Mouse (Mus musculus): ENCODE measurements around the gene Gse1.

The Gse1 gene

DNA sequence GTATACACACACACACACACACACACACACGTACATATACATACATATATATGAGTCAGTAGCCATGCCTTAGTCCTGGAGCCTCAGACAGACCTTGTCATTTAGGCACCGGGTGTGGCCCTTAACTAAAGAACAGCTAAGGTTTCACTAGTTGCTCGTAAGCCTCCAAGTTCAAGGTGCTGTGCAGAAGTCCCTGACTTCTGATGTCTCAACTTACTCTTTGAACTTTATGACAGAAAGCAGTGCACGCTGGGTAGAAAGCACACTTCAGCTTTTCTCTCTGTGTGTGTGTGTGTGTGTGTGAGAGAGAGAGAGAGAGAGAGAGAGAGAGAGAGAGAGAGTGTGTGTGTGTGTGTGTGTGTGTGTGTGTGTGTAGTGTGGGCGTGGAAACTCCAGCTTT is 315.9 kb downstream of the Gse1 start:
- no peak for DNase-seq

DNA sequence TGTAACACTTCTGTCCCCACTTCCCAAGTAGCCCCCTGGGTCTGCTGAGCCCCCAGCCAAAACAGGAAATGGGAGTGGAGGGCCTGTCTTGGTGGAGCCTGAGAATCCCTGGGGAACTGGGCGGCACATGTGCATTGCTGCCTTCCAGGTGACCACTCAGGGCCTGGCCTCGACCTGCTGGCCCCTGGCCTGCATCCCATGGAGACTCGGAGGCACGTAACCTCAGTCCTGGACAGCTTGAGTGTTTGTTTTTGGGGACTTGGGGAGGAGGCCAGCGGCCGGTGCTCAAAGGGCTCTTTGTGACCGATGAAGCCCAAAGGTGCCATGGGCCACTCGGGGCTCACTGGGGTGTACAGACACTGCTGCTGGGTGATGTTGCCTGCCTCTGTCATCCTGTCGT is 319.3 kb downstream of the Gse1 start:
- DNase-seq: no peak

DNA sequence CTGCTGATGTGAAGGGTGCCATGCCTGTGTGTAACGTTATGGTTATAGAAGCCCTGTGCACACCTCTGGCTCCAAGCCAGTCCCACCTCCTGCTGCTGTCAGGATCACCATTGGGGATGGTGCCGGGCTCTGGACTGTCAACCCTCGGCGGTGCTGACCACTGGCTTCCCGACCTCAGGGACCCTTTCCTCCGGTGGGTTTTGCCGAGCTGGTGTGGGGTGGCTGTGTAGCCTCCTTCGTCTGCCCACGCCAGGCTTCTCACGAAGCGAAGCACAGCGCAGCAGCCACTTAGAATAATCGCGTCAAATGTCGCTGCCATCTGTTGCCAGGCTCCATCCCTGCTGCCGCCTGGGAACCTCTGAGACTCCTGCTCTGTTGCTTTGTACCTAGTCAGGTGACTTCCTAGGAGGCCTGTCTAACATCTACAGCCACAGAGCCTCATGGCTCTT is 320.1 kb downstream of the Gse1 start:
- no peak for DNase-seq

DNA sequence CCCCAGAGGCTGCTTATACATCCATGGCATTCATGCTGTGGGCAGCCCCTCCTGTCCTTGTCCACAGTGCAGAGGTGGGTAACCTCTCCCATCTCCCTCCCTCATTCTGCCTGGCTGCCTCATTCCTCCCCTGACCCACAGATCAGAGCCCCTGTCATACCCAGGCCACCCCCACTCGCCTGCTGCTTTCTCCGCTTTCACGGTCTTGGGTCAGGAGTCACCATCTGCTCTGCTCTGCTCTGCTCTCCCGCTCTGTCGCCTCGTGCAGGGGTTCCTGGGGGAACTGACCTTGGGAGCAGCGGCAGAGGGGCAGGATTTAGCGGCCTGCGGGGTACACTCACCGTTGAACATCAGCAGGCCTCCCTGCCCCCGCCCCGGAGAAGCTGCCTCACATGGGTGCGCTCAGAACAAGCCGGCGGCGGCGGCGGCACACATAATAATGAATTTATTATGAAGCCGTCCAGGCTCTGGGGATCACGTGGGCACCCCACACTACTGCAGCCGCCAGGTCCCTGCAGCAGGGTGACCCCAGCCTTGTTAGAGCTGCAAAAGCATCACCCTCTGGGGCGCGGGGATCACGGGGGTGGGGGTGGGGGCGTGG is 321.2 kb downstream of the Gse1 start:
- DNase-seq: no peak

DNA sequence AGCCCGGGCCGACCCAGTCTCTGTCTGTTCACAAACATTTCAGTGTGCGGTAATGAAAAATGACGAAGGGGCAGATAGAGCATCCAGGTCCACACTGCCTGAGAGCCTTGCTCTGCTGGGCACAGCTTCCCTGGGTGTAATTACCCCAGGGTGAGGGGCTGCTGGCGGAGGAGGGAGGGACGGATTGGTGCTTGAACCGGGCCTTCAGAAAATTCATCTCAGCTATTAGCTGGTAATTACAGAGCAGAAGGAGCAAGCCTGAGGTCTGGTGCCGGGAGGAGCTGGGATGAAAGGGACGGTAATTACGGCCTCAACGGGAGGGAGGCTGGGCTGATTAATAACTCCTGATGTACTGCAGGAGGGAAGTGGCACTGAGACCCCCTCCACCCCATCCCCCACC is 321.7 kb downstream of the Gse1 start:
- no peak for DNase-seq

DNA sequence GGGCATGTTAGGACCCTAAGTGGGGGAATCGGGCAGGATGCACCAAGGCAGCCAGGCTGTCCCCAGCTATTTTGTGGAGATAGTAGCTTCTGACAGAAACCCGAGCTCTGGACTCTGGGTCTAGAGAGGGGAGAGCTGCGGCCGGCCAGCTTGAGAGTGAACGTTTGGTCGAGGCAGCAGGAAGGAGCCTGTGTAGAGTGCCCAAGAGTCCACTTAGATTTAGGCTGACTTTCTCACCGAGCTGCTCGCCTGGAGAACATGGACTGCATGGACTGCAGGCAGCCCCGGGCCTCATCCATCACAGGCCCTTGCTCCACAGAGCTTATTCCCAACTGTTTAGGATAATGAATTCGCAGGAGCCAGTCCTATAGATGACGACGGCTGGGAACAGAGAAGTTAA is 322.2 kb downstream of the Gse1 start:
- DNase-seq: no peak

DNA sequence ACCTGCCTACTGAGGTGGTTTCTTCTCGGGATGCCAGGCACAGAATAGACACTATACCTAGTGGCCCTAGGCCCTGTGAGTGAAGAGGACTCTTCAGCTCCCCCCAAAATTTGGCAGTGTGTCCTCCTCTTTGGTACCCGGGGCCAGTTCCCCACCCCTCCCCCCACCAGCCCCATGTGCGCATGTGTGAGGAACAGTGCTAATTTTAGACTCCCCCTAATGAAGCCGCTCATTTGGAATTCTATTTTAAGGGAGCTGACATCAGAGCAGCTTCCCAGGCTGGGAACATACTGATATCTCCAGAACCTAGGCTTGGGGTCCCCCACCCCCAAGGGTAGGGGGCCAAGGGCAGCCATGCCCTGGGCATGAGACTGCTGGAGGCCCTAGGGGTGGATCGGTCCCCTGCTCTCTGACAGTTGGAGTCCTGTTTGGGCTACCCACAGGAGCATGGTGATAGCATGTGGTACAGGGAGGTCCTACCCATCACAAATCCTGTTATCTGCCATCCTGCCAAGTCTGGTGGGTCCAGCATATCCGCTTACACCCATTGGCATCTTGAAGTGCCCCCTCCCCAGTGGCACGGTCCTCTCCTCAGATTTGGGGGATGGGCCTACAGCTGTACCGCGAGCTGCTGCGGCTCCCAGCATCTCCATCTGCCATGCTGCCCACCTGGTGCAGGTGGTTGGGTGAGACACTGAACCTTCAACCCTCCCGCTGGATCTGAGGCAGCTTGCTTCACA is 322.9 kb downstream of the Gse1 start:
- no peak for DNase-seq

DNA sequence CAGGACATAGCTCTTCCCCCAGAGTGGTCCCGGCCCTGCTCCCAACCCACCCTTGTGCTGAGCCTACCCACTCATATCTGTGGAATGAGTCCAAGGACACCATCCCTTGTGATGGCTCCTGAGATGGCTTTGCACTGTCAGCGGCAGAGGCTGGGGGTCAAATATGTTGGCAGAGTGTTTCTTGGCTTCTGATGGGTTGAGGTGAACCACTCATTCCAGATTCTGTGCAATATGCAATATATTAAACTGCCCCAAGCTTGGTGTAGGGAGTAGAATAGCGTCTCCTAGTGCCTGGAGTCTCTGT is 323.4 kb downstream of the Gse1 start:
- no peak for DNase-seq

DNA sequence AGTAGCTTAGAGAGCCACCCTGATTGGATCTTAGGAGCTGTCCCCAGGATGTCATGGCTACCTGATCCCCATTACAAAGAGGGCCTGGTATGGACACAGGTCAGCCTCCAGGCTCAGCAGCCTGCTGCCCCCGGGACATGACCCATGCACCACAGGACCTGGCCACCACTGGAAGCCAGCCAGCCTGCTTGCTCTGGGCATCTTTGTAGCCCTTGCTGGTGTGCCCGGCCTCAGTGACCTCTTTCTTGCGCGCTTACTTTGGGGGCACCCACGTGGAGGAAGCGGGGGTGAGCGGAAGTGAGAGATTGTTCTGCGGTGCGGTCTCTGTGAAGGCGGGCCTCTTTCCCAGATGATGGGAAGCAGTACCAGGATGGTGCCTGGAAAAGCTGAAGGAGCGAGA is 324.3 kb downstream of the Gse1 start:
- no peak for DNase-seq

DNA sequence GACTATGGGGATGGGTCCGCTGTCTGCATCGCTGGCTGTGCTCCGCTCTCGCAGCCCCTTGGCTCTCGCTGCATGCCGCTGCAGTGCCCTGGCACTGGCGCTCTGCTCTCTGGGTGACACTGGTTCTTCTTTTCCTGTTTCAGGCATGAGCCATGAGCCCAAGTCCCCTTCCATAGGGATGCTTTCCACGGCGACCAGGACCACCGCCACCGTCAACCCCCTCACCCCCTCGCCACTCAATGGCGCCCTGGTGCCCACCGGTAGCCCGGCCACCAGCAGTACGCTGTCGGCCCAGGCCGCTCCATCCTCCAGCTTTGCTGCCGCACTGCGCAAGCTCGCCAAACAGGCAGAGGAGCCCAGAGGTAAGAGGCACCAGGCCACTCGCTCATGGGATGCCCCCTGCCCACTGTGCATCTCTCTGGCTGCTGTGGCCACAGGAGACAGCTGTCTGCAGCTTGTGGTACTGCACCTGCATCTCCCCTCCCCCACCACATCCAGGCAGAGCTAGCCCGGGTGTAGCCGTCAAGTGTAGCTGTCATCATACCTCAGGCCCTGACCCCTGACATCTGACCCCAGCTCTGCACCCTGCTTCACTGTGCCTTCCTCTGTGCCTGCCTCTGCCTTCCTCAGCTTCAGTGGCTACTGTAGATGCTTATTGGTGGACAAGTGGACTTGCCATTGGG is 325.3 kb downstream of the Gse1 start:
- DNase-seq: no peak

DNA sequence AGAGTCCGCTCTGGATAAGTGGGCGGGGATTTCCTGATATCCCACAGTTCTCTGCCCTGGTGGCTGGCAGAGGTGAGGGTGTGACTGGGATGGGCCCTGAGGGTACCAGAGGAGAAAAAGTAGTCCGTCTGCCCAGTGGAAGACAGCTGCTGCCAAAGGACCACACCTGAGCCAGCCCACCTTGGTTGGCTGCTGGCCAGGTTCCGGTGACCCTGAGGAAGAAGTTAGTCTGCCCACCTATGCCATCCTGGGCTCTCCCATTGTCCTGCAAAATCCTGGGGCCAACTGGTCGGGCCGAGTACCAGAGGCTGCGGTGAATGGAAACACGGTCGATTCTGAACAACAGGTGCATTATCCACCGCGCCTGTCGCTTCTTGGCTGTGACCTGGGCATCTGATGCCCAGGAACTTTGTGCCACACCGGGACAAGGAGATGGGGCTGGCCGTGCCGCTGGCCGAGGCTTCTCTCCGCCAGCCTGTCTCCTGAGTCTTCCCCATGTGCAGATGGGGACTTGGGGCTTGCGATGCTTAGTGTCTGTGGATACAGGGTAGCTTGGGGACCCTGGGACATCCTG is 326.3 kb downstream of the Gse1 start:
- no peak for DNase-seq

DNA sequence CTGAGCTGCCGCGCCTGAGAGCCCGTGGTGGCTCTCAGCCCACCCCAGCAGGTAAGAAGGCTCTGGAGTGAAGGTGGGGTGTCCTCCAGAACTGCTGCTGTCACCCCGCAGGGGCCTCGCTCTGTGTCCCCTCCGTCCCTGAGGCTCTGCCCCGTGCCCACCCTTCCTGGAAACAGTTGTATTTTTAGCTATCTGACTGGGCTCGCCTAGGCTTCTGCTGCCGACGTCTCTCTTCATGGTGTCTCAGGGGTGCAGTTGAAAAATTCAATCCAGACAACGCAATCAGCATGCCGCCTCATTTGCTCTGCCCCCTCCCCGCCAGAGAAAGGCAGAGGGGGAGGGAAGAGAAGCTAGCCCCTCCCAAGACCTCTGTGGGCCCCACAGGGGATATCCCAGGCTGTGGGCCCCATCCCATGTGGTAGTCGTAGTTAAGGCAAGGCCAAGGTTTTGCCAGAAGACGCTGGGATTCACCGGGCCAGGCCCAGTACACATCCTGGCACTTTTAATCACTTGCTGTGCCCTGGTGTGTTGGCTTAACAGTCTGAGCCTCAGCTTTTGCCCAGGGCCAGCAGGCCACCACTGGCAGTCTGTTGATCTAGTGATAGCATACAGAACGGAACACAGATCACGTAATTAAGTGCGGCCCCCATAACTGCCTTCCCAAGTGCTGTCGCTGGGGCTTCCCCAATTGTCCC is 328.1 kb downstream of the Gse1 start:
- no peak for DNase-seq

DNA sequence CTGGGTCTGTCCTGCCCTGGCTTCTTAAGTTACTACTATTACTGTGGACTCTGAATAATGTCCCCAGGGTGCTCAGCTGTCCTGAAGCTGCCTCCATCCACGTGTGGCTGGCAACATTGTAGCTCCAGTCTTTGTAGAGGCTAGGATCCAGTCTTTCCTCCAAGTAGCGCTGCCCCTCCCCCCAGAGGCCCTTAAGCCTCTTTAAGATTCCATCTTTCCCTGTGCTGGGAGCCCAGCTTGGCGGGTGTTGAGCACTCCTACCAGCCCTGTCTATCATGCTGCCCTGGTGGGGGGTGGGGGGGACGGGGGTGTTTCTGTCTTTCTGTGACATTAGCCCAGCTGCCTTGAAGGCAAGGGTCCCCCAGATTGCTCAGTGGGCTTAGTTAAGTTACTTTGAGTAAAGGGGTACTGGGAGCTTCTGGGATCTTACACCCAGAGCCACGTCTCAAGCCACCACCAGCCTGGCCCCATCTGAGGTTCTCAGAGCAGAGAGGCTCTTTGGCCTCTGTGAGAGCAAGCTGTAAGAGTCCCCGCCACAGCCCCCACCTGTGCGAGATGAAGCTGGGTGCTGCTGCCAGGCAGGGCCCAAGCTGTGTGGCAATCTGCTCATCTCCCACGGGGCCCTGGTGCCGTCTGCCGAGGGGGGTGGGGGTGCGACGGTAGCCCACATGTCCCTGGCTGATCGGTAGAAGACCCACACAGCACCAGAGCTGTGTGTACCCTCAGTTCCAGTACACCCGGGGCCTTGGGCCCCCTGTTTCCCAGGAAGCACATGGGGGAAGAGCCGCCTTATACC is 329.1 kb downstream of the Gse1 start:
- DNase-seq: peak; percentile 60

DNA sequence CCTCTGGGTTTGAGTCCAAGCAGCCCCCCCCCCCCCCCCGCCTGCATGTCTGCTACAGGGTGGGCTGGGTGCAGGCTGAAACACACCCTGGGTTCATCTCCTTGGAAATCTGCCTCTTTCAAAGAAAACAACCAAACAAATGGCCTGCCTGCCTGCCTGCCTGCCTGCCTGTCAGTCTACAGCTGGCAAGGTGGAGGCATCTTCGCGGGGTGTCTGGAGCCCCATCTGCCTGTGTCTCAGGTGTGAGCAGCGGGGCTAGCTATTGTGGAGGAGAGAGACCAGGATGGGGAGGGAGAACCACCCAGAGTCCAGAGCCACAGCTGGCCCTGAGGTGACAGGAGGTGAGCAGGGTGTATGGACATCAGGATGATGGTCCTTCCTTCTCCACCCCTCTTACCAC is 329.9 kb downstream of the Gse1 start:
- no peak for DNase-seq

DNA sequence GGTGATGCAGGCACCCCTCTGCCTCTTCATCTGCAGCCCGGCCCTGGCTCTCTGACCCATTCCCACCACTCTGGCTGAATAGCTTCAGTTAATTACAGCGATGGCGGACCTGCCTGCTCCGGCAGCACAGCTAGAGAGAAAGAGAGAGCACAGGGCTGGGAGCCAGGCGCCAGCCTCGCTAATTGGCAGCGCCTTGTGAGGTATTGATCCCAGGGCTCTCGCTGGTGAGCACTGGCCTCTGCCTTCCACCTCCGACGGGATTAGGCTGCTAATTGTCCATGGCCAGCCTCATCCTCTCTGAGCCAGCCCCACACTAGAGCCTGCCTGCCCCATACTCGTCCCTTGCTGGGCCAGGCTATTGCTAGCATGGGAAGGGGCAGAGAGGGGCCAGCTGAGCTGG is 331.4 kb downstream of the Gse1 start:
- no peak for DNase-seq

DNA sequence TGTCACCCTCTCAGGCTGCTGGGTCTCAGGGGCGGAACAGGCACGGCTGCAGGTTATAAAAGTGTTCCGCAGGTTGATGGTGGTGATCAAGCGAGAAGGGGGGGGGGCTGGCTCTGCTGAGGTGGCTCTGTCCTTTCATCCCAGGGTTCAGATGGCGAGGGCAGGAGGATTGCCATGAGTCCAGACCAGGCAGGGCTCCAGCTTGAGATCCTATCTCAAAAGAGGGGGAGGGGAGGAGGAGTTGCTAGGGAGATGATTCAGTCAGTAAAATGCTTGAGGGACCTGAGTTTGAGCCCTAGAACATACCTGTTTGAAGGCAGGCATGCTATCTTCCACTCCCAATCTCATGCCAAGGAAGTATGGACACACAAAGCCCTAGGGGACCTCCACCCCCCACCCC is 332.3 kb downstream of the Gse1 start:
- no peak for DNase-seq

DNA sequence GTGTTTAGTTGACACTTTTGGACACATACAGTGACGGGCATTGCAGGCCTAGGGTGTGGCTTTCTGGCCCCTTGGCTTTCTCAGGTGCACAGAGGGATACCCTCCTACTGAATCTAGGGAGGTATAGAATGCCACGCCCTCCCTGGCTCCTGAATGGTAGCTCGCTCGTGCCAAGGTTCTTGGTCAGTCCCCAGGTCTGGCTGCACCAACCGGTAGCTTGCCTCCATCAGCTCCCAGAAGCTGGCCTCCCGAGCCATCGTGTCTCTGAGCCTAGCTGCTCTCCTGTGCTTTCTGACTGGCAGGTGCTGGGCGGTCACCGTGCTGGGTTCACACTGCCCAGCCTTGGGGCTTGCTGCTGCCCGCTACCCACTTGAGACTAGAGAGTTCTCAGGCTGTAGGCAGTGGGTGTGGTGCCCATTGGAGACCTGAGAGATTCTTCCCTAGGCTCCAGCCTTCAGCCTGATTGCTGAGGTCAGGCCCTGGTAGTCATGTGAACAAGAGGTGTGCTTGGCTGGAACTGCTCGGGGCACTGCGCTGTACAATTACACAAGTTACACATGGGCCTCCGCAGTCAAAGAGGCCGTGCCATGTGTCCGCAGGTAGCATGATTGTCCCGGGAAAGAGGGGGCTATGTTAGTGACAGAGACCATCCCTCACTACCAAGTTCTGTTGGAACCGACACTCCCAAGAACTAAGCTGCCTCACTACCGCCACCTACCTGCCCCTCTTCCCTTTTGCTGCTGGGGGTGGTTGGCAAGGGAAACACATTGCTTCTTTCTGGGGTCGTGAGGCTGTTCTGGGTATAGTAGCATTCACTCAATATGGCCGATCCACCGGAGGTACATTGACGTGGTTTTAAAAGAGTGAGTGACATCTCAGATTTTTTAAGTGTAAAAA is 333.5 kb downstream of the Gse1 start:
- peak; percentile 62 for DNase-seq

DNA sequence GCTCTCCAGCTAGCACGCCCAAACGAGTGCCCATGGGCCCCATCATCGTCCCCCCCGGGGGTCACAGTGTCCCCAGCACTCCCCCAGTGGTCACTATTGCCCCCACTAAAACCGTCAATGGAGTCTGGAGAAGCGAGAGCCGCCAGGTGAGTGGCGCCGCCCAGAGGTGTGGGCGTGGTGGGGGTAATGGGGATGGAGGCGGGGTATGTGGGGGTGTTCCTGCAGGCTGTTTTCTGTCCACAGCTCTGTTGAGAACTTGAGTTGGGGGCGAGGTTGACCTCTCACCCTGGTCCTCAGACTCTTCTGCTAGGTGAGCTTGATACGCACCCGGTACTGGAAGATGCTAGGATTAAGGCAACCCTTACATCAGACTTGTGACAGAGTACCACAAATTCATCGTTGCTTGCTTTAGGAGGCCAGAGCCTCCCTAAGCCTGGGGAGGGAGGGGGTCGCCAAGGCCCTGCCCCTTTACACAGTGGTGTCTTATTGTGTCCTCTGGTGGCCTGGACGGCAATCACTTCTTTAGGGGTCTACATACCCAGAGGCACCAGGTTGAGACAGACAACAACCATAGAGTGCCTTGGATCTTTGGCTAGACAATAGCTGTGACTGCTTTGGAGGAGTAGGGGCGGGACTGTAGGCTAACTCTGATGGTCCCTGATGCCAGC is 334.6 kb downstream of the Gse1 start:
- DNase-seq: no peak

DNA sequence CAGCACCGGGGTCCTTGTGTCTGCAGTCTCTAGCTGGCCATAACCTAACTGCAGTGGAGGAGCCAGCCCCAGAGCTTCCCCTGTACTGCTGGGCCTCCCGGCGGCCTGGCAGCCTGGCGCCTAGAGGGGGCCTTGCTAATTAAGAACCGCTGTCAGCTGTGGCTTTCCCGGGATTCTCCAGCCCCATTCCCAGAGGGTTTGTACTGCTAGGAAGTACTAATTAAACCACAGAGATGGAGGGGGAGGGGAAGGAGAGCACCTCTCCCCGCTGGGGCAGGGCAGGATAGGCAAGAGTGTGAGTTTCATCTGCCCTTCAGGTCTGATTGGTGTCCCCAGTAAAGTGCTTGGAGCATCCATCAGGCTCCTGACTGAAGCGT is 335.1 kb downstream of the Gse1 start:
- no peak for DNase-seq

DNA sequence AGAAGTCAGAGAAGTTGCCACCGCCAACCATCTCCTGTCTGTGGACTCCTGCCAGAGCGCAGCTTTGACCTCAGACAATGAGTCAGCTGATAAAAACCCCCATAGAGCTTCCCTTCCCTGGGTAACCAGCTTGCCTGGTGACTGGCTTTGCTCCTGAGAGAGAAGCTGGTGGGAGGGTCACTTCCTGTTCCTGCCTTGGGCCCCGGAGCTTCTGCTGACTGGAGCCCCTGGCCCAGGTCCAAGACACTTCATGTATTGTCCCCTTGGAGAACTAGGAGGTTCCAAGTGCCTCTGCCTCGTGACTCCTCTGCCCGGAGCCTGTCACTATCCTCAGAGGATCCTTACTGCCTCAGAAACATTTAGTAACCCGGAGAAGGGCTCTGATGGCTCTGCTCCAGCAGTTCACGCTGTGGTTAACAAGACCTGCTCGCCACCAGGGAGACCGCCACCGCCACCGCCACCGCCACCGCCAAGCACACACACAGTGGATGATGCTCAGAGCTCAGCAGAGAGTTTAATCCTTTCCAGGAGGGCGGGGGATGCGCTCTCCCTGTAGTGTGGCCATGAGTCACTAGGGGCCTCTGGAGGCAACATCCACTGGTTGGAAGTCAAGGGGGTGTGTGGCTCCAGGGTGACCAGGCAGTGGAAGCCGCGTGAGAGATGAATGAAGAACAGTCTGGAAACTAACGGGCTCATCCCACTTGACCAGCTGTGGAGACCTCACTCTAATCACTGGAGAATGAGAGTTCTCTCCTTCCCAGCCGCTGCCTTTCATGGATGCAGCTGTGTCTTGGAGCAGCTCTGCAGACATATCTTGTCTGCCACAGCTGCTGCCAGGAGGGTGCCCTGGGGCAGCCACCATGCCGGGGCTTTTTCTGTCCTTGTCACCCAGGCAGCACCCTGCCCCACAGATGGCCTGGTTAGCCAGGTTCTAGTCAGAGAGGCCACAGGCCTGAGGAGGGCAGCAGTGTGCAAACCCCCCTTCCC is 335.9 kb downstream of the Gse1 start:
- peak; percentile 71 for DNase-seq

Data from right cerebral cortex, postnatal 4 days (tissue).